Mouse (Mus musculus): ENCODE measurements around the gene Man2a1. TPM values are rescaled to one million over a fixed set of nuclear protein-coding genes. Genes with fewer than 3 reads are reported as not detected.

Man2a1 gene
- polyA plus RNA-seq, 1 experiment from 2014 or later = 8.1 TPM

GRCm38 (mm10) chr17:64674401-64674800 lies 73.9 kb downstream of the Man2a1 start:
- Histone ChIP-seq H3K9ac (replicated peaks) (no peak overlapping the region), H3K27ac (no peak overlapping the region), H3K9me3 (peaks cover 7% of the 10 kb centered on the region; the same call in 1 of the 2 replicates), H3K36me3 (peaks cover 53% of the 10 kb centered on the region), H3K4me1 (replicated peaks) (no peaks in the 10 kb centered on the region), H3K27me3 (no peaks in the 10 kb centered on the region), H3K4me2 (no peak overlapping the region), H3K4me3 (replicated peaks) (no peak overlapping the region)
- 90% methylated on average over 1 of the region's 1 CpGs for WGBS
- ATAC-seq (ENCODE audit: insufficient number of reproducible peaks, insufficient read depth, low FRiP score, low TSS enrichment, low read depth) = no peak

- Histone ChIP-seq H3K27me3 (no peaks in the 10 kb centered on the region), H3K27ac (no peak overlapping the region), H3K4me1 (replicated peaks) (no peaks in the 10 kb centered on the region), H3K4me2 (no peak overlapping the region), H3K4me3 (replicated peaks) (no peak overlapping the region), H3K36me3 (peaks cover 47% of the 10 kb centered on the region), H3K9ac (replicated peaks) (no peak overlapping the region), H3K9me3 (peaks cover 7% of the 10 kb centered on the region; the same call in 1 of the 2 replicates)
- no peak for ATAC-seq (ENCODE audit: insufficient number of reproducible peaks, insufficient read depth, low FRiP score, low TSS enrichment, low read depth)
- WGBS = 88% methylated on average over 6 of the region's 6 CpGs
These were observed 74.4 kb downstream of the Man2a1 start for GRCm38 (mm10) chr17:64674980-64675379.

GRCm38 (mm10) chr17:64676735-64677469 lies 76.4 kb downstream of the Man2a1 start:
- Histone ChIP-seq H3K4me2 (no peak overlapping the region), H3K9ac (replicated peaks) (no peak overlapping the region), H3K9me3 (peaks cover 7% of the 10 kb centered on the region; the same call in 1 of the 2 replicates), H3K4me1 (replicated peaks) (no peaks in the 10 kb centered on the region), H3K27me3 (no peaks in the 10 kb centered on the region), H3K4me3 (replicated peaks) (no peak overlapping the region), H3K27ac (no peak overlapping the region), H3K36me3 (peaks cover 31% of the 10 kb centered on the region)
- 64% methylated on average over 10 of the region's 10 CpGs for WGBS
- ATAC-seq (ENCODE audit: insufficient number of reproducible peaks, insufficient read depth, low FRiP score, low TSS enrichment, low read depth) = no peak

GRCm38 (mm10) chr17:64681461-64681860 lies 80.9 kb downstream of the Man2a1 start:
- Histone ChIP-seq H3K27ac (no peak overlapping the region), H3K4me1 (replicated peaks) (no peaks in the 10 kb centered on the region), H3K9me3 (no peaks in the 10 kb centered on the region), H3K27me3 (no peaks in the 10 kb centered on the region), H3K9ac (replicated peaks) (no peak overlapping the region), H3K36me3 (peaks cover 6% of the 10 kb centered on the region; the same call in 1 of the 2 replicates), H3K4me2 (no peak overlapping the region), H3K4me3 (replicated peaks) (no peak overlapping the region)
- 90% methylated on average over 3 of the region's 3 CpGs for WGBS
- no peak for ATAC-seq (ENCODE audit: insufficient number of reproducible peaks, insufficient read depth, low FRiP score, low TSS enrichment, low read depth)

GRCm38 (mm10) chr17:64681927-64682326 lies 81.4 kb downstream of the Man2a1 start:
- no peaks in the 10 kb centered on the region for H3K27me3 ChIP-seq
- peaks cover 6% of the 10 kb centered on the region; the same call in 1 of the 2 replicates for H3K36me3 ChIP-seq
- 63% methylated on average over 2 of the region's 2 CpGs for WGBS
- no peak overlapping the region for H3K9ac ChIP-seq (replicated peaks)
- no peak overlapping the region for H3K27ac ChIP-seq
- H3K4me3 ChIP-seq (replicated peaks) = no peak overlapping the region
- ATAC-seq (ENCODE audit: insufficient number of reproducible peaks, insufficient read depth, low FRiP score, low TSS enrichment, low read depth) = no peak
- no peaks in the 10 kb centered on the region for H3K4me1 ChIP-seq (replicated peaks)
- no peak overlapping the region for H3K4me2 ChIP-seq
- no peaks in the 10 kb centered on the region for H3K9me3 ChIP-seq

GRCm38 (mm10) chr17:64684088-64684487 lies 83.6 kb downstream of the Man2a1 start:
- Histone ChIP-seq H3K36me3 (peaks cover 6% of the 10 kb centered on the region; the same call in 1 of the 2 replicates), H3K27ac (no peak overlapping the region), H3K9me3 (no peaks in the 10 kb centered on the region), H3K4me3 (replicated peaks) (no peak overlapping the region), H3K4me2 (no peak overlapping the region), H3K4me1 (replicated peaks) (no peaks in the 10 kb centered on the region), H3K27me3 (no peaks in the 10 kb centered on the region), H3K9ac (replicated peaks) (no peak overlapping the region)
- ATAC-seq (ENCODE audit: insufficient number of reproducible peaks, insufficient read depth, low FRiP score, low TSS enrichment, low read depth) = no peak
- WGBS = 95% methylated on average over 4 of the region's 4 CpGs

- no peak for ATAC-seq (ENCODE audit: insufficient number of reproducible peaks, insufficient read depth, low FRiP score, low TSS enrichment, low read depth)
- Histone ChIP-seq H3K27me3 (no peaks in the 10 kb centered on the region), H3K4me1 (replicated peaks) (no peaks in the 10 kb centered on the region), H3K4me3 (replicated peaks) (no peak overlapping the region), H3K9ac (replicated peaks) (no peak overlapping the region), H3K27ac (no peak overlapping the region), H3K4me2 (no peak overlapping the region), H3K36me3 (peaks cover 18% of the 10 kb centered on the region), H3K9me3 (peaks cover 4% of the 10 kb centered on the region; the same call in 1 of the 2 replicates)
- 76% methylated on average over 6 of the region's 6 CpGs for WGBS
These were observed 84.8 kb downstream of the Man2a1 start for GRCm38 (mm10) chr17:64685216-64685903.

GRCm38 (mm10) chr17:64689614-64690013 lies 89.1 kb downstream of the Man2a1 start:
- WGBS = 95% methylated on average over 3 of the region's 3 CpGs
- Histone ChIP-seq H3K9ac (replicated peaks) (no peak overlapping the region), H3K4me1 (replicated peaks) (no peaks in the 10 kb centered on the region), H3K36me3 (peaks cover 27% of the 10 kb centered on the region), H3K27ac (no peak overlapping the region), H3K4me3 (replicated peaks) (no peak overlapping the region), H3K27me3 (no peaks in the 10 kb centered on the region), H3K9me3 (peaks cover 9% of the 10 kb centered on the region; the same call in 1 of the 2 replicates), H3K4me2 (no peak overlapping the region)
- ATAC-seq (ENCODE audit: insufficient number of reproducible peaks, insufficient read depth, low FRiP score, low TSS enrichment, low read depth) = no peak

- H3K9ac ChIP-seq (replicated peaks) = no peak overlapping the region
- no peak overlapping the region for H3K4me2 ChIP-seq
- no peaks in the 10 kb centered on the region for H3K9me3 ChIP-seq
- no peak overlapping the region for H3K4me3 ChIP-seq (replicated peaks)
- 0 out of 2 replicates have a peak overlapping the region, but pooled peaks have one; percentile 23 for H3K27ac ChIP-seq
- no peaks in the 10 kb centered on the region for H3K27me3 ChIP-seq
- no peak for ATAC-seq (ENCODE audit: insufficient number of reproducible peaks, insufficient read depth, low FRiP score, low TSS enrichment, low read depth)
- WGBS = 40% methylated on average over 10 of the region's 10 CpGs
- H3K4me1 ChIP-seq (replicated peaks) = 0 out of 2 replicates have a peak, but pooled peaks cover 3% of the 10 kb centered on the region
- peaks cover 3% of the 10 kb centered on the region; the same call in 1 of the 2 replicates for H3K36me3 ChIP-seq
These were observed 96.8 kb downstream of the Man2a1 start for GRCm38 (mm10) chr17:64697277-64697831.

GRCm38 (mm10) chr17:64698516-64698915 lies 98.0 kb downstream of the Man2a1 start:
- WGBS = 89% methylated on average over 8 of the region's 8 CpGs
- Histone ChIP-seq H3K9ac (replicated peaks) (no peak overlapping the region), H3K4me1 (replicated peaks) (0 out of 2 replicates have a peak, but pooled peaks cover 3% of the 10 kb centered on the region), H3K4me3 (replicated peaks) (no peak overlapping the region), H3K27ac (no peak overlapping the region), H3K9me3 (no peaks in the 10 kb centered on the region), H3K36me3 (peaks cover 3% of the 10 kb centered on the region; the same call in 1 of the 2 replicates), H3K4me2 (no peak overlapping the region), H3K27me3 (no peaks in the 10 kb centered on the region)
- no peak for ATAC-seq (ENCODE audit: insufficient number of reproducible peaks, insufficient read depth, low FRiP score, low TSS enrichment, low read depth)

GRCm38 (mm10) chr17:64703649-64704230 lies 103.2 kb downstream of the Man2a1 start:
- no peak for ATAC-seq (ENCODE audit: insufficient number of reproducible peaks, insufficient read depth, low FRiP score, low TSS enrichment, low read depth)
- Histone ChIP-seq H3K9ac (replicated peaks) (no peak overlapping the region), H3K27me3 (no peaks in the 10 kb centered on the region), H3K36me3 (no peaks in the 10 kb centered on the region), H3K4me2 (no peak overlapping the region), H3K9me3 (no peaks in the 10 kb centered on the region), H3K4me3 (replicated peaks) (no peak overlapping the region), H3K27ac (no peak overlapping the region), H3K4me1 (replicated peaks) (no peaks in the 10 kb centered on the region)
- WGBS = 91% methylated on average over 4 of the region's 4 CpGs

Measured in limb, embryonic 12.5 days (tissue).